Mouse (Mus musculus): Measurements from ENCODE around the gene Sarnp.
A peak's percentile ranks its signal among the peaks of the same experiment; 100 is the strongest.
"Not testable (repeated sequence)": the region's sequence is repeated elsewhere in the genome, so short reads cannot be mapped to it uniquely, and the experiment has no call there.

Sarnp gene

GRCm38 (mm10) chr10:128820217-128820616 is 3.1 kb downstream of the Sarnp start:
- DNase-seq (ENCODE audit: extremely low spot score, low read depth, low spot score): no peak

- DNase-seq (ENCODE audit: extremely low spot score, low read depth, low spot score): peak; percentile 97
Observed at GRCm38 (mm10) chr10:128821358-128822056, 4.4 kb downstream of the Sarnp start, which contains the start of gene Ormdl2. Gene Ormdl2, minus strand, starts transcription at chr10:128821645.

GRCm38 (mm10) chr10:128822135-128822534 is 5.0 kb downstream of the Sarnp start:
- DNase-seq (ENCODE audit: extremely low spot score, low read depth, low spot score): no peak

GRCm38 (mm10) chr10:128823087-128823486 is 6.0 kb downstream of the Sarnp start:
- DNase-seq (ENCODE audit: extremely low spot score, low read depth, low spot score): not testable (repeated sequence)

GRCm38 (mm10) chr10:128823821-128824220 is 6.7 kb downstream of the Sarnp start:
- DNase-seq (ENCODE audit: extremely low spot score, low read depth, low spot score): no peak

GRCm38 (mm10) chr10:128837400-128837799 is 20.3 kb downstream of the Sarnp start:
- no peak for DNase-seq (ENCODE audit: extremely low spot score, low read depth, low spot score)

GRCm38 (mm10) chr10:128839434-128839833 is 22.3 kb downstream of the Sarnp start:
- DNase-seq (ENCODE audit: extremely low spot score, low read depth, low spot score): no peak

GRCm38 (mm10) chr10:128840612-128841011 is 23.5 kb downstream of the Sarnp start:
- no peak for DNase-seq (ENCODE audit: extremely low spot score, low read depth, low spot score)

- no peak for DNase-seq (ENCODE audit: extremely low spot score, low read depth, low spot score)
Observed at GRCm38 (mm10) chr10:128843260-128843659, 26.1 kb downstream of the Sarnp start.

GRCm38 (mm10) chr10:128845516-128845915 is 28.4 kb downstream of the Sarnp start:
- DNase-seq (ENCODE audit: extremely low spot score, low read depth, low spot score): peak; percentile 42

GRCm38 (mm10) chr10:128846664-128847063 is 29.5 kb downstream of the Sarnp start:
- no peak for DNase-seq (ENCODE audit: extremely low spot score, low read depth, low spot score)

- no peak for DNase-seq (ENCODE audit: extremely low spot score, low read depth, low spot score)
Observed at GRCm38 (mm10) chr10:128848426-128848825, 31.3 kb downstream of the Sarnp start.

- DNase-seq (ENCODE audit: extremely low spot score, low read depth, low spot score): no peak
Observed at GRCm38 (mm10) chr10:128850339-128850738, 33.2 kb downstream of the Sarnp start.

- no peak for DNase-seq (ENCODE audit: extremely low spot score, low read depth, low spot score)
Observed at GRCm38 (mm10) chr10:128861176-128861575, 44.0 kb downstream of the Sarnp start.

- DNase-seq (ENCODE audit: extremely low spot score, low read depth, low spot score): no peak
Observed at GRCm38 (mm10) chr10:128866042-128866441, 48.9 kb downstream of the Sarnp start.

- DNase-seq (ENCODE audit: extremely low spot score, low read depth, low spot score): no peak
Observed at GRCm38 (mm10) chr10:128866518-128866917, 49.4 kb downstream of the Sarnp start.

GRCm38 (mm10) chr10:128870341-128870740 is 53.2 kb downstream of the Sarnp start:
- no peak for DNase-seq (ENCODE audit: extremely low spot score, low read depth, low spot score)

GRCm38 (mm10) chr10:128878291-128878690 is 61.2 kb downstream of the Sarnp start:
- no peak for DNase-seq (ENCODE audit: extremely low spot score, low read depth, low spot score)

- no peak for DNase-seq (ENCODE audit: extremely low spot score, low read depth, low spot score)
Observed at GRCm38 (mm10) chr10:128878811-128879210, 61.7 kb downstream of the Sarnp start.

GRCm38 (mm10) chr10:128882067-128882466 is 64.9 kb downstream of the Sarnp start:
- no peak for DNase-seq (ENCODE audit: extremely low spot score, low read depth, low spot score)

GRCm38 (mm10) chr10:128888941-128889827 is 72.1 kb downstream of the Sarnp start:
- DNase-seq (ENCODE audit: extremely low spot score, low read depth, low spot score): peak; percentile 84

GRCm38 (mm10) chr10:128889846-128890245 is 72.7 kb downstream of the Sarnp start:
- no peak for DNase-seq (ENCODE audit: extremely low spot score, low read depth, low spot score)
